Mouse (Mus musculus): Measurements from ENCODE around the gene Ube2q2. TPM values are rescaled to one million over a fixed set of nuclear protein-coding genes. Genes with fewer than 3 reads are reported as not detected.
A peak's percentile ranks its signal among the peaks of the same experiment; 100 is the strongest.
"Not testable (repeated sequence)": the region's sequence is repeated elsewhere in the genome, so short reads cannot be mapped to it uniquely, and the experiment has no call there.

Ube2q2 gene
- total and polyA plus RNA-seq, 2 experiments, result 6.5 to 18.2 TPM

- no peaks in the 10 kb centered on the region for H3K36me3 ChIP-seq (ENCODE audit: control insufficient read depth, insufficient read depth, low read length)
- no peaks in the 10 kb centered on the region for H3K27me3 ChIP-seq (ENCODE audit: control insufficient read depth, insufficient read depth, low read length)
- H3K9ac ChIP-seq (ENCODE audit: low read depth, low read length), result no peak overlapping the region
- H3K79me2 ChIP-seq (ENCODE audit: control insufficient read depth, insufficient read depth, low read length), result no peaks in the 10 kb centered on the region
- H3K27ac ChIP-seq (replicated peaks; ENCODE audit: insufficient read depth, low read depth, low read length), result 0 out of 2 replicates have a peak overlapping the region, but pooled peaks have one; percentile 1
- DNase-seq (ENCODE audit: extremely low read depth, low read depth, low spot score), result no peak
- H3K4me3 ChIP-seq (ENCODE audit: insufficient read depth, low read depth, low read length), result no peak overlapping the region
- WGBS, result 82% methylated on average over 5 of the region's 5 CpGs
- H3K4me1 ChIP-seq (ENCODE audit: control insufficient read depth, insufficient read depth, low read length), result peaks cover 6% of the 10 kb centered on the region; the same call in 1 of the 2 replicates
- TF ChIP-seq CTCF (IDR thresholded peaks at IDR 0.05; ENCODE audit: low read depth, low read length) (no peak), POLR2A (IDR thresholded peaks at IDR 0.05; ENCODE audit: extremely low read depth, insufficient read depth, low read length) (no peak)
Measured at GRCm38 (mm10) chr9:55240852-55241251, 92.2 kb downstream of the Ube2q2 start.

GRCm38 (mm10) chr9:55241863-55242685 lies 93.4 kb downstream of the Ube2q2 start:
- WGBS, result 47% methylated on average over 24 of the region's 24 CpGs
- no peak for DNase-seq (ENCODE audit: extremely low read depth, low read depth, low spot score)

DNA sequence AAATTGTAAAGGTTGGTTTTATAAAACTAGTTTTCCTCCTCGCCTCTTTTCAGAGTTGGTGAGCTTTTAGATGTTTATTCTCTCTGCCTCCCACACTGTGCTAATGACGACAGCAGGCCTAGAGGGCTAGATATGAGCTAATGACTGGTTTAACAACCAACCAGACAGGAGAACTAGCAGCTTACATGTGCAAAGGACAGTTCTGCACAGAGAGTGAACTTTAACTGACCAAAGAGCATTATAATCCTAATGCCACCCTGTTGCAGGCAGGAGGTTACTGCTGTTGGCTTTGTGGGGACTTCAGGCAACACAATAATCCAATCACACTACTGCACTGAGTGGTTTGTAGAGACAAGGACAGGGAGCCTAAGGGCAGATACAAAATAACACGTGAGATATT lies 94.6 kb downstream of the Ube2q2 start:
- H3K27me3 ChIP-seq (ENCODE audit: control insufficient read depth, insufficient read depth, low read length), result no peaks in the 10 kb centered on the region
- no peaks in the 10 kb centered on the region for H3K36me3 ChIP-seq (ENCODE audit: control insufficient read depth, insufficient read depth, low read length)
- H3K79me2 ChIP-seq (ENCODE audit: control insufficient read depth, insufficient read depth, low read length), result no peaks in the 10 kb centered on the region; the same call in 1 of the 2 replicates
- TF ChIP-seq POLR2A (IDR thresholded peaks at IDR 0.05; ENCODE audit: extremely low read depth, insufficient read depth, low read length) (no peak), CTCF (IDR thresholded peaks at IDR 0.05; ENCODE audit: low read depth, low read length) (no peak)
- H3K4me1 ChIP-seq (ENCODE audit: control insufficient read depth, insufficient read depth, low read length), result peaks cover 6% of the 10 kb centered on the region
- H3K27ac ChIP-seq (replicated peaks; ENCODE audit: insufficient read depth, low read depth, low read length), result no peak overlapping the region
- H3K4me3 ChIP-seq (ENCODE audit: insufficient read depth, low read depth, low read length), result no peak overlapping the region
- H3K9ac ChIP-seq (ENCODE audit: low read depth, low read length), result no peak overlapping the region
- peak; percentile 64 for DNase-seq (ENCODE audit: extremely low read depth, low read depth, low spot score)
- WGBS, result 62% methylated on average over 3 of the region's 3 CpGs

More at GRCm38 (mm10) chr9:55241863-55242685, 93.4 kb downstream of the Ube2q2 start:
- H3K4me1 ChIP-seq (ENCODE audit: control insufficient read depth, insufficient read depth, low read length), result peaks cover 6% of the 10 kb centered on the region
- no peaks in the 10 kb centered on the region for H3K27me3 ChIP-seq (ENCODE audit: control insufficient read depth, insufficient read depth, low read length)
- no peaks in the 10 kb centered on the region for H3K36me3 ChIP-seq (ENCODE audit: control insufficient read depth, insufficient read depth, low read length)
- H3K27ac ChIP-seq (replicated peaks; ENCODE audit: insufficient read depth, low read depth, low read length), result no peak overlapping the region
- H3K4me3 ChIP-seq (ENCODE audit: insufficient read depth, low read depth, low read length), result peak overlapping the region; percentile 14; the same call in 1 of the 2 replicates
- no peaks in the 10 kb centered on the region for H3K79me2 ChIP-seq (ENCODE audit: control insufficient read depth, insufficient read depth, low read length)
- H3K9ac ChIP-seq (ENCODE audit: low read depth, low read length), result no peak overlapping the region
- TF ChIP-seq CTCF (IDR thresholded peaks at IDR 0.05; ENCODE audit: low read depth, low read length) (no peak), POLR2A (IDR thresholded peaks at IDR 0.05; ENCODE audit: extremely low read depth, insufficient read depth, low read length) (no peak)

GRCm38 (mm10) chr9:55244079-55244478 lies 95.4 kb downstream of the Ube2q2 start:
- Histone ChIP-seq H3K4me1 (ENCODE audit: control insufficient read depth, insufficient read depth, low read length) (peaks cover 6% of the 10 kb centered on the region), H3K27ac (replicated peaks; ENCODE audit: insufficient read depth, low read depth, low read length) (no peak overlapping the region), H3K79me2 (ENCODE audit: control insufficient read depth, insufficient read depth, low read length) (no peaks in the 10 kb centered on the region; the same call in 1 of the 2 replicates), H3K36me3 (ENCODE audit: control insufficient read depth, insufficient read depth, low read length) (no peaks in the 10 kb centered on the region), H3K27me3 (ENCODE audit: control insufficient read depth, insufficient read depth, low read length) (no peaks in the 10 kb centered on the region), H3K4me3 (ENCODE audit: insufficient read depth, low read depth, low read length) (no peak overlapping the region), H3K9ac (ENCODE audit: low read depth, low read length) (no peak overlapping the region)
- no peak for DNase-seq (ENCODE audit: extremely low read depth, low read depth, low spot score)
- 47% methylated on average over 3 of the region's 3 CpGs for WGBS
- TF ChIP-seq POLR2A (IDR thresholded peaks at IDR 0.05; ENCODE audit: extremely low read depth, insufficient read depth, low read length) (no peak), CTCF (IDR thresholded peaks at IDR 0.05; ENCODE audit: low read depth, low read length) (no peak)

DNA sequence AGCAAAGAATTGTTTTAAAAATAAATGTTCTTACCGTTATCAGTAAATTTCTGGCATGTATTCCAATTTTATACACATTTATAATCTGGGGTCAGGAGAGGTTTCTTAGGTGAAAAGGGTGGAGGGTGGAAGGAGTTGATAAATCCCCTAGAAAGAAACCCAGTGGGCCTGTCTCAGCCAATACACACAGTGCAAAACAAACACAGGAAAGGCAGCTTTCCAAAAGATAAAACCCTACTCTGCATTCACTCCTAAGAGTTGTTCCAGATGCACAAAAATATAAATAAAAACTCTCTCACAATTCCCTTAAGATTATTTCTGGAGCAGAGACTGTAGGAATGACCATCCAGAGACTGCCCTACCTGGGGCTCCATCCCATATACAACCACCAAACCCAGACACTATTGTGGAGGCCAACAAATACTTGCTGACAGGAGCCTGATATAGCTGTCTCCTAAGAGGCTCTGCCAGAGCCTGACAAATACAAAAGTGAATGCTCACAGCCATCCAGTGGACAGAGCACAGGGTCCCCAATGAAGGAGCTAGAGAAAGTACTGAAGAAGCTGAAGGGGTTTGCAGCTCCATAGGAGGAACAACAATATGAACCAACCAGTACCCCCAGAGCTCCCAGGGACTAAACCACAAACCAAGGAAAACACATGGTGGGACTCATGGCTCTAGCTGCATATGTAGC lies 96.5 kb downstream of the Ube2q2 start:
- WGBS, result 62% methylated on average over 1 of the region's 1 CpGs
- H3K36me3 ChIP-seq (ENCODE audit: control insufficient read depth, insufficient read depth, low read length); H3K27ac ChIP-seq (replicated peaks; ENCODE audit: insufficient read depth, low read depth, low read length); H3K27me3 ChIP-seq (ENCODE audit: control insufficient read depth, insufficient read depth, low read length); H3K9ac ChIP-seq (ENCODE audit: low read depth, low read length); H3K79me2 ChIP-seq (ENCODE audit: control insufficient read depth, insufficient read depth, low read length); H3K4me3 ChIP-seq (ENCODE audit: insufficient read depth, low read depth, low read length); H3K4me1 ChIP-seq (ENCODE audit: control insufficient read depth, insufficient read depth, low read length): not testable (repeated sequence)
- DNase-seq (ENCODE audit: extremely low read depth, low read depth, low spot score), result peak; percentile 64

Data from liver, adult 2 months (tissue).